In the genomic region with DNA sequence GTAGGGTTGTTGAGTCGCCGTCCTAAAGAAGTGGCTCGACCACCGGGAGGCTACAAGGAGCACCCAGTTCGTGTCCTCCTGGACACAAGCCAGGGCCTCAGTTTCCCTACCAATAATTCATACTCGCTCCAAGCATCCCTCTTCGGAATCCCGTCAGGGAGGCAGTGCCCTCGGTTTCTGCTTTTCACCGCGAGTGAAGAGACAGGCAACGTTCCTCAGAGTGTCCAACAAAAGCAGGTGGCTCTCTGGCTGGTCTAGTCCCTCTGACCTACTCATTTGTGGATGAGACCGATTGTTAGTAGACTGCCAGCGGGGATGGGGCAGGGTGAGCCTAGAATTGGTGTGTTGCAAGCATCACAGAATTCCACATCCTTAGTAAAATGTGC, we compare ENCODE assay signal across 9 mouse cellular contexts. TPM values are rescaled to one million over a fixed set of nuclear protein-coding genes. Genes with fewer than 3 reads are reported as not detected.
DNase-seq lines count a peak whose midpoint lies in the region; ATAC-seq and TF ChIP-seq lines count a peak whose summit lies in the region.
"Had no signal": no experiment of that assay in that cellular context is flagged by ENCODE, and none has a peak within 500 bp of the region (broad histone marks: within the 10 kb centered on the region; RNA-seq: fewer than 3 reads in every experiment).

No protein-coding gene starts in this region.

- no peak for TF ChIP-seq RAD21 in CH12.LX (IDR thresholded peaks at IDR 0.05; ENCODE audit: low read depth, low read length)

- peaks cover 38% of the 10 kb centered on the region for H3K27me3 ChIP-seq in heart, embryonic 13.5 days (replicated peaks)
- H3K27me3 ChIP-seq in CH12.LX (replicated peaks): no peaks in the 10 kb centered on the region
- peaks cover 8% of the 10 kb centered on the region; the same call in 1 of the 2 replicates for H3K27me3 ChIP-seq in forebrain, embryonic 15.5 days
- peaks cover 2% of the 10 kb centered on the region; the same call in 1 of the 2 replicates for H3K27me3 ChIP-seq in liver, embryonic 14.5 days (ENCODE audit: control insufficient read depth, insufficient read depth, low read length)

- intact Hi-C loops in heart, postnatal 14 days (cut with DNase I): no loop called here
- intact Hi-C loops in left cerebral cortex, postnatal 25 days (cut with DNase I): no loop called here

- no peaks in the 10 kb centered on the region for H3K4me1 ChIP-seq in heart, embryonic 13.5 days
- H3K4me1 ChIP-seq in CH12.LX (ENCODE audit: control insufficient read depth in 1 of 2, insufficient read depth in 2 of 2): no peaks in the 10 kb centered on the region
- peaks cover 3% of the 10 kb centered on the region; the same call in 1 of the 2 replicates for H3K4me1 ChIP-seq in forebrain, embryonic 15.5 days
- H3K4me1 ChIP-seq in liver, embryonic 14.5 days (replicated peaks; ENCODE audit: control insufficient read depth in 2 of 2, insufficient read depth in 2 of 2, low read length in 1 of 2): peaks cover 0 to 3% of the 10 kb centered on the region in 2 experiments; a peak in 1 of 4 replicates

- no peaks in the 10 kb centered on the region for H3K36me3 ChIP-seq in heart, embryonic 13.5 days
- H3K36me3 ChIP-seq in CH12.LX (replicated peaks in 1 of 2; ENCODE audit: control insufficient read depth in 1 of 2, insufficient read depth in 1 of 2, low read length in 1 of 2): no peaks in the 10 kb centered on the region
- no peaks in the 10 kb centered on the region for H3K36me3 ChIP-seq in forebrain, embryonic 15.5 days
- no peaks in the 10 kb centered on the region for H3K36me3 ChIP-seq in liver, embryonic 14.5 days (replicated peaks; ENCODE audit: control insufficient read depth, insufficient read depth, low read depth)

- peak overlapping the region; percentile 54 for H3K4me3 ChIP-seq in heart, embryonic 13.5 days
- H3K4me3 ChIP-seq in CH12.LX (replicated peaks in 1 of 3; ENCODE audit: low read depth in 2 of 3, low read length in 2 of 3, poor library complexity in 1 of 3): no peak overlapping the region
- H3K4me3 ChIP-seq in forebrain, embryonic 15.5 days: peak overlapping the region; percentile 39
- H3K4me3 ChIP-seq in liver, embryonic 14.5 days (ENCODE audit: insufficient read depth in 1 of 2, low read depth in 2 of 2, low read length in 2 of 2): peak overlapping the region; percentile 33 to 38

- WGBS in heart, embryonic 13.5 days: 25% methylated on average over 14 of the region's 14 CpGs
- 27% methylated on average over 14 of the region's 14 CpGs for WGBS in forebrain, embryonic 15.5 days
- 17% methylated on average over 14 of the region's 14 CpGs for whole genome bisulfite sequencing in liver, embryonic 14.5 days (ENCODE audit: insufficient replicate concordance)

- H3K79me2 ChIP-seq in CH12.LX (replicated peaks; ENCODE audit: control insufficient read depth, extremely low read depth, insufficient read depth, poor library complexity, severe bottlenecking): no peaks in the 10 kb centered on the region

- TF ChIP-seq EP300 in CH12.LX (IDR thresholded peaks at IDR 0.05; ENCODE audit: low read length): no peak
- TF ChIP-seq EP300 in liver, embryonic 14.5 days (IDR thresholded peaks at IDR 0.05; ENCODE audit: low read depth): no peak

- H3K9me3 ChIP-seq in heart, embryonic 13.5 days: no peaks in the 10 kb centered on the region
- no peaks in the 10 kb centered on the region for H3K9me3 ChIP-seq in CH12.LX (replicated peaks; ENCODE audit: low read length)
- no peaks in the 10 kb centered on the region for H3K9me3 ChIP-seq in forebrain, embryonic 15.5 days
- no peaks in the 10 kb centered on the region for H3K9me3 ChIP-seq in liver, embryonic 14.5 days (ENCODE audit: control insufficient read depth, low read length)

- no peak for ATAC-seq in heart, embryonic 13.5 days (ENCODE audit: extremely low read depth, insufficient number of reproducible peaks, low FRiP score, low TSS enrichment)
- ATAC-seq in forebrain, embryonic 15.5 days (replicated peaks): no peak
- no peak for ATAC-seq in liver, embryonic 14.5 days (ENCODE audit: insufficient read depth)
- no peak for ATAC-seq in megakaryocyte progenitor cell, adult 5-6 weeks (replicated peaks; ENCODE audit: poor library complexity)

- H3K27ac ChIP-seq in heart, embryonic 13.5 days (replicated peaks): peak overlapping the region; percentile 32; the same call in 1 of the 2 replicates
- no peak overlapping the region for H3K27ac ChIP-seq in CH12.LX (ENCODE audit: insufficient read depth, low read depth)
- H3K27ac ChIP-seq in forebrain, embryonic 15.5 days (replicated peaks): no peak overlapping the region
- H3K27ac ChIP-seq in liver, embryonic 14.5 days: no peak overlapping the region

- no peak for DNase-seq in heart, postnatal 14 days
- no peak for DNase-seq in CH12.LX (ENCODE audit: extremely low read depth)
- no peak for DNase-seq in liver, embryonic 14.5 days (ENCODE audit: low read depth in 3 of 3, low spot score in 3 of 3)
- no peak for DNase-seq in natural killer cell, adult 2 months (ENCODE audit: low spot score in 2 of 2)
- no peak for DNase-seq in left cerebral cortex, postnatal 25 days (ENCODE audit: low spot score in 2 of 2)

- in situ Hi-C loops in CH12.LX (cut with MboI; ENCODE audit: low pct_ligation_motif_present, low pct_unique_long_range_greater_than_20kb, low sequenced_read_pairs): no loop called here

- H3K9ac ChIP-seq in heart, embryonic 13.5 days: peak overlapping the region; percentile 74
- H3K9ac ChIP-seq in CH12.LX (ENCODE audit: insufficient read depth, low read depth): no peak overlapping the region
- peak overlapping the region; percentile 33; the same call in 1 of the 2 replicates for H3K9ac ChIP-seq in forebrain, embryonic 15.5 days (replicated peaks)
- H3K9ac ChIP-seq in liver, embryonic 14.5 days (replicated peaks): no peak overlapping the region

- H3K4me2 ChIP-seq in heart, embryonic 13.5 days: peak overlapping the region; percentile 74
- H3K4me2 ChIP-seq in CH12.LX (ENCODE audit: insufficient read depth, low read depth, poor library complexity, severe bottlenecking): peak overlapping the region; percentile 40
- peak overlapping the region; percentile 62 for H3K4me2 ChIP-seq in forebrain, embryonic 15.5 days (replicated peaks)
- H3K4me2 ChIP-seq in liver, embryonic 14.5 days (ENCODE audit: low read depth): peak overlapping the region; percentile 63

- TF ChIP-seq POLR2A in CH12.LX (IDR thresholded peaks at IDR 0.05; ENCODE audit: low read depth, low read length): no peak

- no peak for TF ChIP-seq CTCF in CH12.LX (conservative IDR thresholded peaks at IDR 0.05 in 1 of 2, IDR thresholded peaks at IDR 0.05 in 1 of 2; ENCODE audit: low read depth in 2 of 2, low read length in 2 of 2)
- no peak for TF ChIP-seq CTCF in liver, embryonic 14.5 days (IDR thresholded peaks at IDR 0.05; ENCODE audit: low read depth)

- dilution Hi-C loops in CH12.LX (cut with MboI; ENCODE audit: extremely low pct_ligation_motif_present, extremely low pct_unique_long_range_greater_than_20kb, low sequenced_read_pairs): no loop called here

TF ChIP-seq in CH12.LX, 34 proteins besides CTCF, POLR2A, EP300 and RAD21 (continues in another document):
- TF ChIP-seq PAX5 (IDR thresholded peaks at IDR 0.05; ENCODE audit: low read length): no peak
- TF ChIP-seq MAFK (IDR thresholded peaks at IDR 0.05; ENCODE audit: insufficient replicate concordance, low read length): no peak
- TF ChIP-seq MEF2A (IDR thresholded peaks at IDR 0.05; ENCODE audit: borderline replicate concordance, low read depth, low read length): no peak
- no peak for TF ChIP-seq USF1 (IDR thresholded peaks at IDR 0.05; ENCODE audit: low read depth, low read length)
- no peak for TF ChIP-seq SMC3 (IDR thresholded peaks at IDR 0.05; ENCODE audit: low read depth, low read length)
- no peak for TF ChIP-seq GABPA (IDR thresholded peaks at IDR 0.05; ENCODE audit: insufficient replicate concordance, low read depth, low read length)
- no peak for TF ChIP-seq NRF1 (IDR thresholded peaks at IDR 0.05; ENCODE audit: low read depth, low read length)
- TF ChIP-seq MYC (IDR thresholded peaks at IDR 0.05; ENCODE audit: low read depth, low read length): no peak
- TF ChIP-seq HCFC1 (IDR thresholded peaks at IDR 0.05; ENCODE audit: low read depth, low read length): no peak
- TF ChIP-seq ETS1 (conservative IDR thresholded peaks at IDR 0.05; ENCODE audit: low read depth, low read length): no peak
- no peak for TF ChIP-seq NELFE (IDR thresholded peaks at IDR 0.05; ENCODE audit: low read depth, low read length)
- TF ChIP-seq ZKSCAN1 (IDR thresholded peaks at IDR 0.05; ENCODE audit: borderline replicate concordance, low read depth, low read length): no peak
- TF ChIP-seq TCF12 (IDR thresholded peaks at IDR 0.05; ENCODE audit: low read depth, low read length): no peak
- no peak for TF ChIP-seq ELF1 (IDR thresholded peaks at IDR 0.05; ENCODE audit: low read depth, low read length)
- no peak for TF ChIP-seq POLR2AphosphoS2 (IDR thresholded peaks at IDR 0.05; ENCODE audit: low read depth, low read length)
- no peak for TF ChIP-seq ZMIZ1 (IDR thresholded peaks at IDR 0.05; ENCODE audit: low read depth, low read length)
- no peak for TF ChIP-seq MAX (IDR thresholded peaks at IDR 0.05; ENCODE audit: low read length)

RNA-seq across cellular contexts. Expression of gene Zfp185, which starts 0.4 kb away (rescaled TPM):
- polyA plus RNA-seq in heart, embryonic 13.5 days (2015; fragmentation: Nextera tagmentation; extraction: Ambion mirVana): 3.8 and 4.3 TPM in 2 replicates
- 1 to 10 TPM; 1.8 to 2.1 TPM for total RNA-seq in heart, postnatal 14 days (2021)
- not detected in 2 replicates for total RNA-seq in CH12.LX (2012; rRNA removed)
- total RNA-seq in CH12.LX (2014; rRNA removed): not detected in 2 replicates
- polyA plus RNA-seq in CH12.LX (2012; ENCODE audit: insufficient read length, low read depth): not detected in 2 replicates
- 0.68 and 1.2 TPM in 2 replicates for polyA plus RNA-seq in forebrain, embryonic 15.5 days (2015; fragmentation: Nextera tagmentation; extraction: Ambion mirVana)
- polyA plus RNA-seq in liver, embryonic 14.5 days (2012; rRNA removed): 0.45 and 0.81 TPM in 2 replicates
- 1.6 and 1.7 TPM in 2 replicates for polyA plus RNA-seq in liver, embryonic 14.5 days (2014; fragmentation: Nextera tagmentation; extraction: Ambion mirVana)
- total RNA-seq in left cerebral cortex, postnatal 25 days (2021): under 1 TPM; 0.34 to 0.55 TPM
- total RNA-seq in megakaryocyte progenitor cell, adult 5-6 weeks (2015): not detected in 2 replicates
- not detected in 2 replicates for total RNA-seq in megakaryocyte progenitor cell, adult 5-6 weeks (2017)
- total RNA-seq: granulocyte monocyte progenitor cell, adult 5-6 weeks had no signal

RNA-seq across cellular contexts. Expression of gene Pnma5, which starts 49.4 kb away (rescaled TPM):
- polyA plus RNA-seq in heart, embryonic 13.5 days (2015; fragmentation: Nextera tagmentation; extraction: Ambion mirVana): 0.16 TPM in 1 of 2 replicates, not detected in the other
- total RNA-seq in heart, postnatal 14 days (2021): under 1 TPM in 1 of 2 experiments, not detected in 1; 0.24 TPM
- total RNA-seq in CH12.LX (2012; rRNA removed): 0.08 TPM in 1 of 2 replicates, not detected in the other
- total RNA-seq in CH12.LX (2014; rRNA removed): 0.07 TPM in 1 of 2 replicates, not detected in the other
- 0.38 TPM in 1 of 2 replicates, not detected in the other for polyA plus RNA-seq in CH12.LX (2012; ENCODE audit: insufficient read length, low read depth)
- not detected in 2 replicates for polyA plus RNA-seq in forebrain, embryonic 15.5 days (2015; fragmentation: Nextera tagmentation; extraction: Ambion mirVana)
- not detected in 2 replicates for polyA plus RNA-seq in liver, embryonic 14.5 days (2012; rRNA removed)
- polyA plus RNA-seq in liver, embryonic 14.5 days (2014; fragmentation: Nextera tagmentation; extraction: Ambion mirVana): not detected in 2 replicates
- total RNA-seq in left cerebral cortex, postnatal 25 days (2021): under 1 TPM; 0.21 to 0.48 TPM
- not detected in 2 replicates for total RNA-seq in megakaryocyte progenitor cell, adult 5-6 weeks (2015)
- total RNA-seq in megakaryocyte progenitor cell, adult 5-6 weeks (2017): not detected in 2 replicates
- total RNA-seq: granulocyte monocyte progenitor cell, adult 5-6 weeks had no signal

Comparison
In these comparisons a context has a peak if more than half of its experiments do, and no peak if none do; other contexts are left out.
1. H3K4me3 ChIP-seq: peak in heart, embryonic 13.5 days (single experiment), forebrain, embryonic 15.5 days (single experiment) and liver, embryonic 14.5 days (2 of 2); none in CH12.LX (0 of 3).
2. H3K9ac ChIP-seq: peak in heart, embryonic 13.5 days (single experiment) and forebrain, embryonic 15.5 days (single experiment); none in CH12.LX (single experiment) and liver, embryonic 14.5 days (single experiment).
3. Peak in every context shown above with its lines, with median percentiles within 50 percentile points of each other: H3K4me2 ChIP-seq.